23 mouse cellular contexts compared by ENCODE assay signal in the genomic region with DNA sequence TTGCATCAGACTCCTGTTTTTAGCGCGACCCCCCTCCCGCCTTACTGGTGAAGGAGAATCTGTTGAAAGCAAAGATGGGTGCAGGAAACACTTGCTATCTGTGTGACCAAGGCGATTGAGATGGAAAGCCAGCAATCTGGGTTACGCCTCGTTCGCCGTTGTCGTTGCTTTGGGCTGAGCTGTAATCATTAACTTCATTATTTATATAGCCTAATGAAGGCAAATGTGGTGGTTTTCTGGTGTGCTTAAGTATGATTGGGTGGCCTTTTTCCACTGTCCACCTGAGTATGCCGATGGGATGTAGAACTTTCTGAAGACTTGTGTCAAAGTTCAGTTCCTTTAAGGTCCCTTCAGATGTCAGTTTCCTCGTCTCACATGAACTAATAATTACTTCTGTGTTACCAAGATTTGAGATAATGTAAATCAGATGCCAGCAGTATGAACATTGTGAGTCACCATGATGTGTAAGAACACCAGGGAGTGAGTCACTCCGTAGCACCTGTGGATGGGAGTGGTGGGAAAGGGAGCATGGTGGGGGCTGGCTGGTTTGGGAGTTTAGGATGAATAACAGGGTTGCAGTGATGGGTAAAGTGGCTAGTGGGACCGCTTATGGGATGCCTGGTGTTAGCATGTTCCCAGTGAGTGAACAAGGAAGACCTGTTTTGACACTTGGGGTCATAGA. TPM values are rescaled to one million over a fixed set of nuclear protein-coding genes. Genes with fewer than 3 reads are reported as not detected.
DNase-seq lines count a peak whose midpoint lies in the region; ATAC-seq lines count a peak whose summit lies in the region.
"Had no signal": no experiment of that assay in that cellular context is flagged by ENCODE, and none has a peak within 500 bp of the region (broad histone marks: within the 10 kb centered on the region; RNA-seq: fewer than 3 reads in every experiment).

No protein-coding gene starts in this region.

- H3K36me3 ChIP-seq in midbrain, embryonic 11.5 days (ENCODE audit: control insufficient read depth, insufficient read depth, low read length) = no peaks in the 10 kb centered on the region
- no peaks in the 10 kb centered on the region for H3K36me3 ChIP-seq in midbrain, embryonic 16.5 days (ENCODE audit: control insufficient read depth, insufficient read depth, low read length)
- no peaks in the 10 kb centered on the region for H3K36me3 ChIP-seq in intestine, embryonic 16.5 days (ENCODE audit: control insufficient read depth, insufficient read depth, low read length)
- H3K36me3 ChIP-seq in stomach, embryonic 16.5 days (ENCODE audit: control insufficient read depth, insufficient read depth, low read length) = no peaks in the 10 kb centered on the region
- H3K36me3 ChIP-seq: heart, embryonic 10.5 days; limb, embryonic 12.5 days; lung, embryonic 15.5 days; midbrain, embryonic 15.5 days had no signal

- 91% methylated on average over 13 of the region's 13 CpGs for WGBS in midbrain, embryonic 11.5 days
- WGBS in midbrain, embryonic 16.5 days = 94% methylated on average over 13 of the region's 13 CpGs
- WGBS in intestine, embryonic 16.5 days = 74% methylated on average over 13 of the region's 13 CpGs
- WGBS in stomach, embryonic 16.5 days = 72% methylated on average over 13 of the region's 13 CpGs

- H3K9ac ChIP-seq in midbrain, embryonic 11.5 days (ENCODE audit: low read length) = no peak overlapping the region
- H3K9ac ChIP-seq in midbrain, embryonic 16.5 days (ENCODE audit: low read depth, low read length) = no peak overlapping the region
- no peak overlapping the region for H3K9ac ChIP-seq in intestine, embryonic 16.5 days (ENCODE audit: low read depth, low read length)
- H3K9ac ChIP-seq in stomach, embryonic 16.5 days (ENCODE audit: low read length) = no peak overlapping the region
- H3K9ac ChIP-seq: forebrain, postnatal 0 days; hindbrain, embryonic 14.5 days; limb, embryonic 12.5 days; liver, embryonic 14.5 days; lung, embryonic 15.5 days; midbrain, embryonic 15.5 days had no signal

- no peak overlapping the region for H3K4me2 ChIP-seq in midbrain, embryonic 11.5 days
- no peak overlapping the region for H3K4me2 ChIP-seq in midbrain, embryonic 16.5 days (ENCODE audit: low read length)
- H3K4me2 ChIP-seq in intestine, embryonic 16.5 days (ENCODE audit: low read depth, low read length) = no peak overlapping the region
- H3K4me2 ChIP-seq in stomach, embryonic 16.5 days (ENCODE audit: low read depth, low read length) = no peak overlapping the region
- H3K4me2 ChIP-seq: hindbrain, embryonic 14.5 days; limb, embryonic 12.5 days; lung, embryonic 15.5 days; midbrain, embryonic 15.5 days had no signal

- no peaks in the 10 kb centered on the region; the same call in 1 of the 2 replicates for H3K27me3 ChIP-seq in midbrain, embryonic 11.5 days (ENCODE audit: control insufficient read depth, insufficient read depth, low read length)
- H3K27me3 ChIP-seq in midbrain, embryonic 16.5 days (ENCODE audit: control insufficient read depth, insufficient read depth, low read depth, low read length) = no peaks in the 10 kb centered on the region
- H3K27me3 ChIP-seq in intestine, embryonic 16.5 days (replicated peaks; ENCODE audit: control insufficient read depth, insufficient read depth, low read length) = no peaks in the 10 kb centered on the region
- H3K27me3 ChIP-seq in stomach, embryonic 16.5 days (ENCODE audit: control insufficient read depth, insufficient read depth, low read length) = no peaks in the 10 kb centered on the region
- H3K27me3 ChIP-seq: limb, embryonic 12.5 days; lung, embryonic 15.5 days had no signal

- peak; percentile 68 for DNase-seq in heart, adult 11 months
- DNase-seq in heart, adult 18-20 months = no peak
- DNase-seq in midbrain, embryonic 11.5 days (ENCODE audit: low spot score, missing footprints) = peak; percentile 74
- no peak for DNase-seq in layer of hippocampus, adult 11-12 months (ENCODE audit: low spot score)
- no peak for DNase-seq in B cell, adult 2 months
- DNase-seq: cerebellum, adult 11 months; cerebellum, postnatal 10 days; forebrain, postnatal 0 days; heart, postnatal 4 days; layer of hippocampus, postnatal 36 days; lung, postnatal 36 days; right cerebral cortex, postnatal 4 days; thymus, postnatal 25 days had no signal

- no peak overlapping the region for H3K27ac ChIP-seq in midbrain, embryonic 11.5 days (ENCODE audit: low read depth, low read length)
- no peak overlapping the region for H3K27ac ChIP-seq in midbrain, embryonic 16.5 days (ENCODE audit: low read length)
- no peak overlapping the region for H3K27ac ChIP-seq in intestine, embryonic 16.5 days (ENCODE audit: low read length)
- peak overlapping the region; percentile 52 for H3K27ac ChIP-seq in stomach, embryonic 16.5 days (ENCODE audit: low read length)
- H3K27ac ChIP-seq: heart, embryonic 10.5 days; hindbrain, embryonic 14.5 days; limb, embryonic 12.5 days; liver, embryonic 14.5 days; lung, embryonic 15.5 days; midbrain, embryonic 15.5 days had no signal

- no peak overlapping the region for H3K4me3 ChIP-seq in midbrain, embryonic 11.5 days (ENCODE audit: low read depth, low read length)
- no peak overlapping the region for H3K4me3 ChIP-seq in midbrain, embryonic 16.5 days (ENCODE audit: low read depth, low read length)
- H3K4me3 ChIP-seq in intestine, embryonic 16.5 days (ENCODE audit: low read length) = no peak overlapping the region
- no peak overlapping the region for H3K4me3 ChIP-seq in stomach, embryonic 16.5 days (replicated peaks; ENCODE audit: low read length)
- H3K4me3 ChIP-seq: heart, embryonic 10.5 days; limb, embryonic 12.5 days; lung, embryonic 15.5 days; midbrain, embryonic 15.5 days had no signal

- ATAC-seq in midbrain, embryonic 11.5 days (ENCODE audit: low FRiP score) = no peak
- ATAC-seq in midbrain, embryonic 16.5 days = no peak
- ATAC-seq in intestine, embryonic 16.5 days = peak; percentile 65
- ATAC-seq in stomach, embryonic 16.5 days (ENCODE audit: insufficient read depth, low FRiP score) = peak; percentile 85; the same call in 1 of the 2 replicates
- ATAC-seq: forebrain, postnatal 0 days; inflammation-experienced regulatory T-cells, adult 6 months; midbrain, embryonic 15.5 days had no signal

- H3K4me1 ChIP-seq in midbrain, embryonic 11.5 days (ENCODE audit: control insufficient read depth, insufficient read depth, low read length) = peaks cover 4% of the 10 kb centered on the region; the same call in 1 of the 2 replicates
- peaks cover 4% of the 10 kb centered on the region; the same call in 1 of the 2 replicates for H3K4me1 ChIP-seq in midbrain, embryonic 16.5 days (ENCODE audit: control insufficient read depth, insufficient read depth, low read length)
- H3K4me1 ChIP-seq in intestine, embryonic 16.5 days (ENCODE audit: control insufficient read depth, insufficient read depth, low read length) = no peaks in the 10 kb centered on the region
- peaks cover 8% of the 10 kb centered on the region for H3K4me1 ChIP-seq in stomach, embryonic 16.5 days (ENCODE audit: control insufficient read depth, insufficient read depth, low read length)
- H3K4me1 ChIP-seq: limb, embryonic 12.5 days had no signal

- H3K9me3 ChIP-seq in midbrain, embryonic 11.5 days (ENCODE audit: control insufficient read depth, low read length) = no peaks in the 10 kb centered on the region
- peaks cover 3% of the 10 kb centered on the region; the same call in 1 of the 2 replicates for H3K9me3 ChIP-seq in midbrain, embryonic 16.5 days (replicated peaks; ENCODE audit: control insufficient read depth, low read length, poor library complexity, severe bottlenecking)
- H3K9me3 ChIP-seq in intestine, embryonic 16.5 days (ENCODE audit: control insufficient read depth, low read length) = no peaks in the 10 kb centered on the region
- no peaks in the 10 kb centered on the region for H3K9me3 ChIP-seq in stomach, embryonic 16.5 days (replicated peaks; ENCODE audit: control insufficient read depth, low read length)
- H3K9me3 ChIP-seq: heart, embryonic 10.5 days; limb, embryonic 12.5 days; lung, embryonic 15.5 days; midbrain, embryonic 15.5 days had no signal

RNA-seq across cellular contexts. Expression of a gene that starts 14.3 kb away (rescaled TPM):
- total RNA-seq in heart, adult 18-20 months (2021) = 10 to 100 TPM; 15.5 to 32.6 TPM
- polyA plus RNA-seq in midbrain, embryonic 11.5 days (2014; fragmentation: Nextera tagmentation; extraction: Ambion mirVana) = 14.6 and 15.8 TPM in 2 replicates
- 26.2 and 27.7 TPM in 2 replicates for polyA plus RNA-seq in midbrain, embryonic 16.5 days (2015; fragmentation: Nextera tagmentation; extraction: Ambion mirVana)
- polyA plus RNA-seq in intestine, embryonic 16.5 days (2015; fragmentation: Nextera tagmentation; extraction: Ambion mirVana) = 23.0 and 27.0 TPM in 2 replicates
- polyA plus RNA-seq in stomach, embryonic 16.5 days (2015; fragmentation: Nextera tagmentation; extraction: Ambion mirVana) = 36.5 and 46.2 TPM in 2 replicates

Comparison
In these comparisons a context has a peak if more than half of its experiments do, and no peak if none do; other contexts are left out.
1. DNase-seq: peak in heart, adult 11 months (single experiment) and midbrain, embryonic 11.5 days (single experiment); none in heart, adult 18-20 months (0 of 2), layer of hippocampus, adult 11-12 months (single experiment) and B cell, adult 2 months (0 of 2).
2. ATAC-seq: peak in intestine, embryonic 16.5 days (single experiment) and stomach, embryonic 16.5 days (single experiment); none in midbrain, embryonic 11.5 days (single experiment) and midbrain, embryonic 16.5 days (single experiment).